In the genomic region with DNA sequence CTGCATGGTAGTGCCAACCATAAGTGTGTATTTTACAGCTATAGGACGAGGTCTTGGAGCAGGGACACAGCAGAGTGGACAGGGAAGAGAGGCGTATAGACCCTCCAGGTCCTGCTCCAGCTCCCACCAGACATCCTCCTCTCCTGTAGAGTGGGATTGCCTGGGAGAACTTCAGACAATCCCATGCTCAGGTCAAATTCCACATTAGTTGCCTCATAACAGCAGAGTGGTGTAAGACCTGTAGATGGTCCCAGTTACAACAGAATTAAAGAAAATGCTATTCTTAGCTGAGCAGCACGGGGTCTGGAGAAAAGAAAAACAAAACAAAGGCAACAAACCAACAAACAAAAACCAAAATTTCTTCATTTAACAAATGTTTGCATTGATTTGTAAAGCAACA, we compare ENCODE assay signal across 9 mouse cellular contexts. TPM values are rescaled to one million over a fixed set of nuclear protein-coding genes. Genes with fewer than 3 reads are reported as not detected.
A peak's percentile ranks its signal among the peaks of the same experiment; 100 is the strongest.
DNase-seq lines count a peak whose midpoint lies in the region; ATAC-seq and TF ChIP-seq lines count a peak whose summit lies in the region.
"Had no signal": no experiment of that assay in that cellular context is flagged by ENCODE, and none has a peak within 500 bp of the region (broad histone marks: within the 10 kb centered on the region; RNA-seq: fewer than 3 reads in every experiment).

No protein-coding gene starts in this region.

- H3K9me3 ChIP-seq in forebrain, embryonic 13.5 days (replicated peaks): no peaks in the 10 kb centered on the region
- H3K9me3 ChIP-seq in forebrain, embryonic 12.5 days: no peaks in the 10 kb centered on the region
- H3K9me3 ChIP-seq in liver, embryonic 11.5 days (ENCODE audit: control insufficient read depth, low read length): no peaks in the 10 kb centered on the region
- no peaks in the 10 kb centered on the region for H3K9me3 ChIP-seq in liver, embryonic 14.5 days (ENCODE audit: control insufficient read depth, low read length)
- H3K9me3 ChIP-seq in stomach, embryonic 14.5 days (ENCODE audit: control insufficient read depth, low read depth, low read length): no peaks in the 10 kb centered on the region

- H3K9ac ChIP-seq in forebrain, embryonic 13.5 days: no peak overlapping the region
- H3K9ac ChIP-seq in forebrain, embryonic 12.5 days: no peak overlapping the region
- H3K9ac ChIP-seq in liver, adult 2 months (ENCODE audit: low read depth, low read length): peak overlapping the region; percentile 33; the same call in 1 of the 2 replicates
- no peak overlapping the region for H3K9ac ChIP-seq in liver, embryonic 11.5 days (ENCODE audit: low read depth, low read length)
- H3K9ac ChIP-seq in liver, embryonic 14.5 days (replicated peaks): no peak overlapping the region
- H3K9ac ChIP-seq in stomach, embryonic 14.5 days (replicated peaks; ENCODE audit: low read depth, low read length): no peak overlapping the region

- H3K4me1 ChIP-seq in forebrain, embryonic 13.5 days: peaks cover 16% of the 10 kb centered on the region
- H3K4me1 ChIP-seq in forebrain, embryonic 12.5 days: peaks cover 23% of the 10 kb centered on the region
- peaks cover 26% of the 10 kb centered on the region for H3K4me1 ChIP-seq in liver, adult 2 months (ENCODE audit: control insufficient read depth, insufficient read depth, low read length)
- peaks cover 15% of the 10 kb centered on the region for H3K4me1 ChIP-seq in liver, embryonic 11.5 days (replicated peaks; ENCODE audit: control insufficient read depth, insufficient read depth, low read length)
- H3K4me1 ChIP-seq in liver, embryonic 14.5 days (replicated peaks; ENCODE audit: control insufficient read depth in 2 of 2, insufficient read depth in 2 of 2, low read length in 1 of 2): peaks cover 8 to 35% of the 10 kb centered on the region in 2 experiments; a peak in 3 of 4 replicates
- H3K4me1 ChIP-seq in stomach, embryonic 14.5 days (ENCODE audit: control insufficient read depth, insufficient read depth, low read length): peaks cover 19% of the 10 kb centered on the region

- no peak for TF ChIP-seq CTCF in liver, adult 2 months (IDR thresholded peaks at IDR 0.05; ENCODE audit: low read depth, low read length)
- TF ChIP-seq CTCF in liver, embryonic 14.5 days (IDR thresholded peaks at IDR 0.05; ENCODE audit: low read depth): no peak

- no peaks in the 10 kb centered on the region for H3K36me3 ChIP-seq in forebrain, embryonic 13.5 days (ENCODE audit: poor library complexity, severe bottlenecking)
- H3K36me3 ChIP-seq in forebrain, embryonic 12.5 days (replicated peaks): no peaks in the 10 kb centered on the region
- H3K36me3 ChIP-seq in liver, adult 2 months (ENCODE audit: control insufficient read depth, insufficient read depth, low read length): peaks cover under 1% of the 10 kb centered on the region; the same call in 1 of the 2 replicates
- H3K36me3 ChIP-seq in liver, embryonic 11.5 days (ENCODE audit: control insufficient read depth, insufficient read depth, low read length): no peaks in the 10 kb centered on the region
- no peaks in the 10 kb centered on the region for H3K36me3 ChIP-seq in liver, embryonic 14.5 days (replicated peaks; ENCODE audit: control insufficient read depth, insufficient read depth, low read depth)
- no peaks in the 10 kb centered on the region for H3K36me3 ChIP-seq in stomach, embryonic 14.5 days (ENCODE audit: control insufficient read depth, insufficient read depth, low read length)

- TF ChIP-seq POLR2A in liver, adult 2 months (IDR thresholded peaks at IDR 0.05; ENCODE audit: extremely low read depth, insufficient read depth, low read length): no peak

- DNase-seq in liver, adult 2 months (ENCODE audit: extremely low read depth, low read depth, low spot score): peak; percentile 81
- no peak for DNase-seq in liver, embryonic 11.5 days (ENCODE audit: low spot score)
- DNase-seq in liver, embryonic 14.5 days (ENCODE audit: low read depth in 3 of 3, low spot score in 3 of 3): no peak
- DNase-seq in adipocyte (ENCODE audit: low spot score): no peak
- DNase-seq in embryo, embryonic 11 days: no peak
- DNase-seq: kidney, adult 9 months had no signal

- no peak for ATAC-seq in forebrain, embryonic 13.5 days
- no peak for ATAC-seq in forebrain, embryonic 12.5 days (ENCODE audit: low FRiP score)
- no peak for ATAC-seq in liver, embryonic 11.5 days (replicated peaks; ENCODE audit: low FRiP score)
- no peak for ATAC-seq in liver, embryonic 14.5 days (ENCODE audit: insufficient read depth)
- ATAC-seq in stomach, embryonic 14.5 days (ENCODE audit: insufficient number of reproducible peaks, insufficient read depth, low FRiP score, low read depth): no peak

- no peak overlapping the region for H3K4me3 ChIP-seq in forebrain, embryonic 13.5 days
- H3K4me3 ChIP-seq in forebrain, embryonic 12.5 days (replicated peaks): no peak overlapping the region
- peak overlapping the region; percentile 40 for H3K4me3 ChIP-seq in liver, adult 2 months (ENCODE audit: insufficient read depth, low read depth, low read length)
- no peak overlapping the region for H3K4me3 ChIP-seq in liver, embryonic 11.5 days (ENCODE audit: low read depth, low read length)
- H3K4me3 ChIP-seq in liver, embryonic 14.5 days (ENCODE audit: insufficient read depth in 1 of 2, low read depth in 2 of 2, low read length in 2 of 2): 0 out of 4 replicates have a peak overlapping the region, but pooled peaks of 1 of the 2 experiments have one; percentile 4
- peak overlapping the region; percentile 50; the same call in 1 of the 2 replicates for H3K4me3 ChIP-seq in stomach, embryonic 14.5 days (ENCODE audit: low read depth, low read length)

- peak overlapping the region; percentile 69 for H3K4me2 ChIP-seq in forebrain, embryonic 13.5 days
- H3K4me2 ChIP-seq in forebrain, embryonic 12.5 days: no peak overlapping the region
- no peak overlapping the region for H3K4me2 ChIP-seq in liver, embryonic 11.5 days
- H3K4me2 ChIP-seq in liver, embryonic 14.5 days (ENCODE audit: low read depth): peak overlapping the region; percentile 71
- peak overlapping the region; percentile 52 for H3K4me2 ChIP-seq in stomach, embryonic 14.5 days (replicated peaks; ENCODE audit: low read depth, low read length)

- TF ChIP-seq EP300 in liver, embryonic 14.5 days (IDR thresholded peaks at IDR 0.05; ENCODE audit: low read depth): no peak

- no peaks in the 10 kb centered on the region for H3K27me3 ChIP-seq in forebrain, embryonic 13.5 days
- no peaks in the 10 kb centered on the region for H3K27me3 ChIP-seq in forebrain, embryonic 12.5 days
- no peaks in the 10 kb centered on the region for H3K27me3 ChIP-seq in liver, adult 2 months (ENCODE audit: control insufficient read depth, insufficient read depth, low read length)
- H3K27me3 ChIP-seq in liver, embryonic 11.5 days (replicated peaks; ENCODE audit: control insufficient read depth, insufficient read depth, low read length): no peaks in the 10 kb centered on the region
- H3K27me3 ChIP-seq in liver, embryonic 14.5 days (ENCODE audit: control insufficient read depth, insufficient read depth, low read length): no peaks in the 10 kb centered on the region
- no peaks in the 10 kb centered on the region for H3K27me3 ChIP-seq in stomach, embryonic 14.5 days (ENCODE audit: control insufficient read depth, insufficient read depth, low read length)

- WGBS in forebrain, embryonic 13.5 days: 73% methylated on average over 3 of the region's 3 CpGs
- 71% methylated on average over 3 of the region's 3 CpGs for WGBS in forebrain, embryonic 12.5 days
- WGBS in liver, adult 2 months: 46% methylated on average over 3 of the region's 3 CpGs
- 75% methylated on average over 3 of the region's 3 CpGs for whole genome bisulfite sequencing in liver, embryonic 11.5 days
- 69% methylated on average over 3 of the region's 3 CpGs for WGBS in liver, embryonic 14.5 days (ENCODE audit: insufficient replicate concordance)
- WGBS in stomach, embryonic 14.5 days: 75% methylated on average over 3 of the region's 3 CpGs

- H3K79me2 ChIP-seq in liver, adult 2 months (ENCODE audit: control insufficient read depth, insufficient read depth, low read length): no peaks in the 10 kb centered on the region; the same call in 1 of the 2 replicates

- no peak overlapping the region for H3K27ac ChIP-seq in forebrain, embryonic 13.5 days
- no peak overlapping the region for H3K27ac ChIP-seq in forebrain, embryonic 12.5 days
- peak overlapping the region; percentile 63 for H3K27ac ChIP-seq in liver, adult 2 months (replicated peaks; ENCODE audit: insufficient read depth, low read depth, low read length)
- no peak overlapping the region for H3K27ac ChIP-seq in liver, embryonic 11.5 days (ENCODE audit: low read depth, low read length)
- no peak overlapping the region for H3K27ac ChIP-seq in liver, embryonic 14.5 days
- no peak overlapping the region for H3K27ac ChIP-seq in stomach, embryonic 14.5 days (ENCODE audit: low read length)

RNA-seq across cellular contexts. Expression of a gene that starts 2.3 kb away (rescaled TPM):
- 26.4 and 30.3 TPM in 2 replicates for polyA plus RNA-seq in forebrain, embryonic 13.5 days (2015; fragmentation: Nextera tagmentation; extraction: Ambion mirVana)
- 24.3 and 27.8 TPM in 2 replicates for polyA plus RNA-seq in forebrain, embryonic 12.5 days (2016; fragmentation: Nextera tagmentation; extraction: Ambion mirVana)
- total RNA-seq in liver, adult 2 months (2014; rRNA removed): 63.6 and 86.8 TPM in 2 replicates
- polyA plus RNA-seq in liver, adult 2 months (2012; rRNA removed): 41.4 and 59.6 TPM in 2 replicates
- 30.1 and 33.1 TPM in 2 replicates for polyA plus RNA-seq in liver, embryonic 11.5 days (2014; fragmentation: Nextera tagmentation; extraction: Ambion mirVana)
- polyA plus RNA-seq in liver, embryonic 14.5 days (2012; rRNA removed): 19.8 and 21.6 TPM in 2 replicates
- polyA plus RNA-seq in liver, embryonic 14.5 days (2014; fragmentation: Nextera tagmentation; extraction: Ambion mirVana): 39.2 and 40.4 TPM in 2 replicates
- polyA plus RNA-seq in stomach, embryonic 14.5 days (2014; fragmentation: Nextera tagmentation; extraction: Ambion mirVana): 79.6 and 82.4 TPM in 2 replicates

Comparison
In these comparisons a context has a peak if more than half of its experiments do, and no peak if none do; other contexts are left out.
1. H3K4me2 ChIP-seq: peak in forebrain, embryonic 13.5 days (single experiment), liver, embryonic 14.5 days (single experiment) and stomach, embryonic 14.5 days (single experiment); none in forebrain, embryonic 12.5 days (single experiment) and liver, embryonic 11.5 days (single experiment).
2. H3K4me3 ChIP-seq: peak in liver, adult 2 months (single experiment) and stomach, embryonic 14.5 days (single experiment); none in forebrain, embryonic 13.5 days (single experiment), forebrain, embryonic 12.5 days (single experiment) and liver, embryonic 11.5 days (single experiment).